Mouse (Mus musculus): Measurements from ENCODE around the gene Smr2.
"Not testable (repeated sequence)": the region's sequence is repeated elsewhere in the genome, so short reads cannot be mapped to it uniquely, and the experiment has no call there.

The Smr2 gene

GRCm38 (mm10) chr5:88086256-88086655 lies at the start of gene Smr2:
TSS of gene Smr2 (plus strand) at chr5:88086556.
- DNase-seq (ENCODE audit: low read depth, low spot score), result not testable (repeated sequence)

GRCm38 (mm10) chr5:88111430-88111829 lies 25.1 kb downstream of the Smr2 start, which contains the start of gene Gm11116:
TSS of gene Gm11116 (minus strand) at chr5:88111530.
- DNase-seq (ENCODE audit: low read depth, low spot score), result no peak

- DNase-seq (ENCODE audit: low read depth, low spot score), result no peak
Measured at GRCm38 (mm10) chr5:88153999-88154398, 67.6 kb downstream of the Smr2 start, which contains the start of gene Gm11115. TSS of gene Gm11115 (minus strand) at chr5:88154099.
